Mouse (Mus musculus) limb, embryonic 13.5 days (tissue): Measurements from ENCODE around the gene Lctl. TPM values are rescaled to one million over a fixed set of nuclear protein-coding genes. Genes with fewer than 3 reads are reported as not detected.
"Not testable (repeated sequence)": the region's sequence is repeated elsewhere in the genome, so short reads cannot be mapped to it uniquely, and the experiment has no call there.

Source experiments
- ATAC-seq: fragments of 200-750 bp; cut with Nextera tagmentation; 2 replicates; pipeline ENCODE4 v1.8.0; 2017; ENCODE audit warnings: low read depth, moderate number of reproducible peaks, moderate TSS enrichment; ENCODE audit not compliant: low FRiP score
- H3K27ac ChIP-seq: fragments of 300-500 bp; sonication (generic); 2 replicates; pipeline ENCODE4 v1.5.1; 2015; ENCODE audit warnings: inconsistent platforms, mild to moderate bottlenecking, moderate library complexity
- H3K27me3 ChIP-seq: fragments of 300-500 bp; sonication (generic); 2 replicates; pipeline ENCODE4 v1.6.1; 2015; ENCODE audit warnings: mild to moderate bottlenecking, inconsistent platforms
- H3K36me3 ChIP-seq: fragments of 300-500 bp; sonication (generic); 2 replicates; pipeline ENCODE4 v1.6.1; 2015; ENCODE audit warnings: inconsistent platforms, mild to moderate bottlenecking, moderate library complexity
- H3K4me1 ChIP-seq: fragments of 300-500 bp; sonication (generic); 2 replicates; pipeline ENCODE4 v1.6.1; 2015; ENCODE audit warnings: inconsistent platforms
- H3K4me2 ChIP-seq: fragments of 300-500 bp; sonication (generic); replicated peaks from 2 replicates; pipeline ENCODE4 v1.6.1; 2015; ENCODE audit warnings: inconsistent platforms, mild to moderate bottlenecking, moderate library complexity
- H3K4me3 ChIP-seq: fragments of 300-500 bp; sonication (generic); 2 replicates; pipeline ENCODE4 v1.5.1; 2015; ENCODE audit warnings: moderate library complexity, mild to moderate bottlenecking, inconsistent platforms
- H3K9ac ChIP-seq: fragments of 300-500 bp; sonication (generic); 2 replicates; pipeline ENCODE4 v1.6.1; 2015; ENCODE audit warnings: mild to moderate bottlenecking, inconsistent platforms
- H3K9me3 ChIP-seq: fragments of 300-500 bp; sonication (generic); 2 replicates; pipeline ENCODE4 v1.6.1; 2016; ENCODE audit warnings: inconsistent platforms
- WGBS: fragments of 180-500 bp; shearing (Covaris S2); methylation state at CpG from one replicate; pipeline ENCODE4 v1.1.7; 2015; 5-methylcytosine and 5-hydroxymethylcytosine counted together
- polyA plus RNA-seq: library from polyadenylated mRNA; unstranded; fragments of >200 nt; fragmentation: Nextera tagmentation; extraction: Ambion mirVana; gene quantifications from 2 replicates; pipeline ENCODE4 v1.2.1, GENCODE M21; 2015

Gene Lctl
- polyA plus RNA-seq, 1 experiment from 2014 or later: not detected

- ATAC-seq: no peak; the same call in 1 of the 2 replicates
- H3K27ac ChIP-seq: peak overlapping the region; percentile 90; the same call in 1 of the 2 replicates
- no peaks in the 10 kb centered on the region for H3K27me3 ChIP-seq
- peak overlapping the region; percentile 83 for H3K4me2 ChIP-seq
- H3K9me3 ChIP-seq: no peaks in the 10 kb centered on the region
- peak overlapping the region; percentile 64 for H3K4me3 ChIP-seq
- H3K4me1 ChIP-seq: peaks cover 25% of the 10 kb centered on the region
- H3K36me3 ChIP-seq: peaks cover 42% of the 10 kb centered on the region
- H3K9ac ChIP-seq: peak overlapping the region; percentile 86
- 0% methylated on average over 16 of the region's 16 CpGs for WGBS
These were observed 56.8 kb downstream of the Lctl start for GRCm38 (mm10) chr9:64173666-64174220.

GRCm38 (mm10) chr9:64174341-64174740 is 57.4 kb downstream of the Lctl start:
- no peaks in the 10 kb centered on the region for H3K27me3 ChIP-seq
- peak overlapping the region; percentile 83 for H3K4me2 ChIP-seq
- ATAC-seq: no peak
- H3K9ac ChIP-seq: peak overlapping the region; percentile 86
- H3K4me3 ChIP-seq: peak overlapping the region; percentile 64
- no peak overlapping the region for H3K27ac ChIP-seq
- H3K9me3 ChIP-seq: no peaks in the 10 kb centered on the region
- H3K36me3 ChIP-seq: peaks cover 44% of the 10 kb centered on the region
- peaks cover 25% of the 10 kb centered on the region for H3K4me1 ChIP-seq

- ATAC-seq: no peak
- Histone ChIP-seq H3K4me1 (peaks cover 29% of the 10 kb centered on the region), H3K9ac (peak overlapping the region; percentile 86), H3K27me3 (no peaks in the 10 kb centered on the region), H3K9me3 (no peaks in the 10 kb centered on the region), H3K27ac (no peak overlapping the region), H3K4me3 (peak overlapping the region; percentile 64), H3K4me2 (peak overlapping the region; percentile 83), H3K36me3 (peaks cover 44% of the 10 kb centered on the region)
- 63% methylated on average over 8 of the region's 8 CpGs for WGBS
These were observed 57.8 kb downstream of the Lctl start for GRCm38 (mm10) chr9:64174766-64175165.

GRCm38 (mm10) chr9:64175378-64175777 is 58.4 kb downstream of the Lctl start:
- H3K4me1 ChIP-seq: peaks cover 33% of the 10 kb centered on the region
- no peak overlapping the region for H3K4me3 ChIP-seq
- no peak overlapping the region for H3K27ac ChIP-seq
- no peaks in the 10 kb centered on the region for H3K27me3 ChIP-seq
- ATAC-seq: no peak
- peaks cover 48% of the 10 kb centered on the region for H3K36me3 ChIP-seq
- H3K9ac ChIP-seq: no peak overlapping the region
- no peaks in the 10 kb centered on the region for H3K9me3 ChIP-seq
- 88% methylated on average over 11 of the region's 11 CpGs for WGBS
- H3K4me2 ChIP-seq: no peak overlapping the region

GRCm38 (mm10) chr9:64178610-64178973 is 61.6 kb downstream of the Lctl start:
- peaks cover 21% of the 10 kb centered on the region for H3K4me1 ChIP-seq
- peak overlapping the region; percentile 79 for H3K27ac ChIP-seq
- 40% methylated on average over 3 of the region's 3 CpGs for WGBS
- no peaks in the 10 kb centered on the region for H3K9me3 ChIP-seq
- no peak overlapping the region for H3K9ac ChIP-seq
- peak; percentile 64 for ATAC-seq
- peak overlapping the region; percentile 65 for H3K4me2 ChIP-seq
- H3K27me3 ChIP-seq: no peaks in the 10 kb centered on the region
- H3K4me3 ChIP-seq: peak overlapping the region; percentile 68
- H3K36me3 ChIP-seq: peaks cover 76% of the 10 kb centered on the region

- under 1% methylated on average over 35 of the region's 35 CpGs for WGBS
- Histone ChIP-seq H3K4me3 (peak within 1 kb of the TSS; percentile 68), H3K27me3 (no peaks in the 10 kb centered on the region)
These were observed 62.2 kb downstream of the Lctl start, which contains the start of gene Snapc5 for GRCm38 (mm10) chr9:64178974-64179646. TSS of gene Snapc5 (plus strand) at chr9:64179274.

GRCm38 (mm10) chr9:64183295-64183694 is 66.3 kb downstream of the Lctl start:
- H3K4me2 ChIP-seq, H3K27ac ChIP-seq, H3K9ac ChIP-seq, H3K4me3 ChIP-seq, ATAC-seq, H3K9me3 ChIP-seq, H3K4me1 ChIP-seq, H3K27me3 ChIP-seq: not testable (repeated sequence)
- peaks cover 82% of the 10 kb centered on the region for H3K36me3 ChIP-seq
- 88% methylated on average over 5 of the region's 5 CpGs for WGBS

More at GRCm38 (mm10) chr9:64178974-64179646, 62.2 kb downstream of the Lctl start, which contains the start of gene Snapc5:
- Histone ChIP-seq H3K36me3 (peaks cover 80% of the 10 kb centered on the region), H3K27ac (peak within 1 kb of the TSS; percentile 79), H3K4me2 (peak within 1 kb of the TSS; percentile 65), H3K4me1 (peaks cover 21% of the 10 kb centered on the region), H3K9me3 (no peaks in the 10 kb centered on the region), H3K9ac (peak within 1 kb of the TSS; percentile 72)
- ATAC-seq: peak; percentile 94

GRCm38 (mm10) chr9:64184166-64184840 is 67.4 kb downstream of the Lctl start:
- Histone ChIP-seq H3K9ac (no peak overlapping the region), H3K27ac (no peak overlapping the region), H3K4me1 (peaks cover 8% of the 10 kb centered on the region), H3K4me2 (no peak overlapping the region), H3K36me3 (peaks cover 86% of the 10 kb centered on the region), H3K4me3 (no peak overlapping the region), H3K9me3 (no peaks in the 10 kb centered on the region), H3K27me3 (no peaks in the 10 kb centered on the region)
- WGBS: 87% methylated on average over 5 of the region's 5 CpGs
- no peak for ATAC-seq

Other genes starting within 250 kb of the Lctl start
- gene Smad6, start 95.1 kb upstream of the Lctl start, polyA plus RNA-seq: 10.8 and 11.0 TPM in 2 replicates
- gene Zwilch, start 56.0 kb downstream of the Lctl start, polyA plus RNA-seq: 19.3 and 23.7 TPM in 2 replicates
- gene Rpl4, start 56.2 kb downstream of the Lctl start, polyA plus RNA-seq: 1,136 and 1,154 TPM in 2 replicates
- gene Snapc5, start 62.1 kb downstream of the Lctl start, polyA plus RNA-seq: 30.4 and 30.5 TPM in 2 replicates
- 3.0 and 3.2 TPM in 2 replicates for gene Uchl4, start 118.1 kb downstream of the Lctl start, polyA plus RNA-seq
- 79.0 and 80.1 TPM in 2 replicates for gene Map2k1, start 136.5 kb downstream of the Lctl start, polyA plus RNA-seq
- gene Tipin, start 164.4 kb downstream of the Lctl start, polyA plus RNA-seq: 218 and 225 TPM in 2 replicates
- 21.4 and 23.0 TPM in 2 replicates for gene Dis3l, start 224.1 kb downstream of the Lctl start, polyA plus RNA-seq